Mouse (Mus musculus): Measurements from ENCODE around the gene Acy3. TPM values are rescaled to one million over a fixed set of nuclear protein-coding genes. Genes with fewer than 3 reads are reported as not detected.

Acy3 gene
- polyA plus RNA-seq (2015; fragmentation: Nextera tagmentation; extraction: Ambion mirVana) = 10.4 and 10.8 TPM in 2 replicates

DNA sequence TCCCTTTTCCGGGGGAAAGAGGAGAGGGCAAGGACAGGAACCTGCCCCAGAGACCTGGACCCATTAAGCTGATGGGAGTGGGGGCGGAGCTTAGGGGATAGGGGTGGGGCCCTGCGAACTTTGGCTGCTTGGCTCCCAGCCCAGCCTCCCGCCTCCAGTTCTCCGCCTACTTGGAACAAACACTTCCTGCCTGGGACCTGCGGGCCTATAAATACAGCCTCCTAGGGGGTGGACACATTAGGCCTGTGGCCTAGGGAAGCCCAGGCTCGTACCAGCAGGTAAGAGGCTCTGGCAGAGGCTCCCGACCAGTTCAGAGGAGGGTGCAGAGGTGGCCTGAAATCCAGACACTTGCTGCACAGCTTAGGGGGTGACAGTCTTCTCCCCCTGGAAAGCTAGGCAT lies at the start of gene Acy3:
Acy3 (plus strand) TSS at position 237 of the 400 bp plus-strand sequence.
- H3K9ac ChIP-seq = peak within 1 kb of the TSS; percentile 74
- peak; percentile 50; the same call in 1 of the 2 replicates for ATAC-seq (ENCODE audit: extremely low read depth, insufficient number of reproducible peaks, low FRiP score, low TSS enrichment)
- H3K27me3 ChIP-seq (replicated peaks) = 0 out of 2 replicates have a peak, but pooled peaks cover 1% of the 10 kb centered on the region
- peak within 1 kb of the TSS; percentile 53 for H3K4me2 ChIP-seq
- peak within 1 kb of the TSS; percentile 14; the same call in 1 of the 2 replicates for H3K4me3 ChIP-seq
- 7% methylated on average over 8 of the region's 8 CpGs for WGBS
- 0 out of 2 replicates have a peak, but pooled peaks cover 3% of the 10 kb centered on the region for H3K9me3 ChIP-seq
- peaks cover 40% of the 10 kb centered on the region for H3K4me1 ChIP-seq
- H3K27ac ChIP-seq (replicated peaks) = peak within 1 kb of the TSS; percentile 60
- peaks cover 4% of the 10 kb centered on the region; the same call in 1 of the 2 replicates for H3K36me3 ChIP-seq

DNA sequence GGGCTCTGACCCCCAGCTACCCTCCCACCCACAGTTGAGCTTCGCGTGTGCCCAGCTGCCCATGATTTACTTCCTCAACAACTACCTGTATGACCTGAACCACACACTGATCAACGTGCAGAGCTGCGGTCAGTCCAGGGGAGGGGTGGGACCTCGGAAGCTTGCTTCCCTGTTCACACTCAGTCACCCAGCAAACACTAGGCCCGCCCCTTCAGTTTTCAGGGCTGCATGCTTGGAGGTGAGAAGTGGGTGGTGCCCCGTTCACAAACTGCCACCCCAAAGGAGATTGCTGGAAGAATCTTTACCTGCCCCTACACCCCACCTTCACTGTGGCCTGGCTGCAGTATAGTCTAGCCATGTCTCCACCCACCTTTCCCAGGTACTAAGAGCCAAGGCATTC lies 44.1 kb upstream of the Acy3 start:
- no peak overlapping the region for H3K9ac ChIP-seq
- H3K36me3 ChIP-seq = no peaks in the 10 kb centered on the region
- no peak overlapping the region for H3K4me2 ChIP-seq
- 78% methylated on average over 7 of the region's 7 CpGs for WGBS
- H3K27ac ChIP-seq (replicated peaks) = no peak overlapping the region
- peaks cover 25% of the 10 kb centered on the region for H3K27me3 ChIP-seq (replicated peaks)
- peaks cover 12% of the 10 kb centered on the region for H3K4me1 ChIP-seq
- no peak overlapping the region for H3K4me3 ChIP-seq
- H3K9me3 ChIP-seq = no peaks in the 10 kb centered on the region
- no peak for ATAC-seq (ENCODE audit: extremely low read depth, insufficient number of reproducible peaks, low FRiP score, low TSS enrichment)

DNA sequence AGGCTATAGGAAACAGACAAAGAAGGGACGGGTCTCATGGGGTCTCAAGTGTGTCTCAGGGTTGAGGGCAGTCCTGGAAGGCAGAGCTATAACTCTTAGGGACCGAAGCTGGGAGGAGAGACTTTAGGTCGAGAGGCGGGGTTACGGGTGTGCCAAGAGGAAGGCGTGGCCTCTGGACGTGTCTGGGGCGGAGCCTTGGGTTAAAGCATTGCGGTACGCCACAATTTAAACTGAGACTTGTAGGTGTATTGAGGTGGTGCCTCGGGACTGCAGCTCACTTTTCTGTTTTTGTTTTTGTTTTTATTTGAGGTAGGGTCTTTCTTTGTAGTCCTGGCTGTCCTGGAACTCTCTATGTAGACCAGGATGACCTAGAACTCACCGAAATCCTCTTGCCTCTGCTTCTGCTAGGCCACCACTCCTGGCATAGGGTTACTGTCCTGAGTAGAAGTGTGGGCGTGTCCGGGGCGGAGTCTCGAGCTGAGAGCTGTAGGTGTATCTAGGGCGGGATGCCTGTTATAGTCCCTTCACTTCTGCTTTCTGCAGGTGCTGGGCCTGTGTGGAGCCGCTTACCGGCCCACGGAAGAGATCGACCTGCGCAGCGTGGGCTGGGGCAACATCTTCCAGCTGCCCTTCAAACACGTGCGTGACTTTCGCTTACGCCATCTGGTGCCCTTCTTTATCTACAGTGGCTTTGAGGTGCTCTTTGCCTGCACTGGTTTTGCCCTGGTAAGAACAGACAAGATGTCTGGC lies 43.2 kb upstream of the Acy3 start:
- no peak for ATAC-seq (ENCODE audit: extremely low read depth, insufficient number of reproducible peaks, low FRiP score, low TSS enrichment)
- peaks cover 25% of the 10 kb centered on the region for H3K27me3 ChIP-seq (replicated peaks)
- peak overlapping the region; percentile 65 for H3K4me2 ChIP-seq
- peak overlapping the region; percentile 40 for H3K4me3 ChIP-seq
- no peaks in the 10 kb centered on the region for H3K9me3 ChIP-seq
- WGBS = 15% methylated on average over 27 of the region's 27 CpGs
- no peaks in the 10 kb centered on the region for H3K36me3 ChIP-seq
- H3K9ac ChIP-seq = peak overlapping the region; percentile 40
- H3K4me1 ChIP-seq = peaks cover 12% of the 10 kb centered on the region
- H3K27ac ChIP-seq (replicated peaks) = no peak overlapping the region

DNA sequence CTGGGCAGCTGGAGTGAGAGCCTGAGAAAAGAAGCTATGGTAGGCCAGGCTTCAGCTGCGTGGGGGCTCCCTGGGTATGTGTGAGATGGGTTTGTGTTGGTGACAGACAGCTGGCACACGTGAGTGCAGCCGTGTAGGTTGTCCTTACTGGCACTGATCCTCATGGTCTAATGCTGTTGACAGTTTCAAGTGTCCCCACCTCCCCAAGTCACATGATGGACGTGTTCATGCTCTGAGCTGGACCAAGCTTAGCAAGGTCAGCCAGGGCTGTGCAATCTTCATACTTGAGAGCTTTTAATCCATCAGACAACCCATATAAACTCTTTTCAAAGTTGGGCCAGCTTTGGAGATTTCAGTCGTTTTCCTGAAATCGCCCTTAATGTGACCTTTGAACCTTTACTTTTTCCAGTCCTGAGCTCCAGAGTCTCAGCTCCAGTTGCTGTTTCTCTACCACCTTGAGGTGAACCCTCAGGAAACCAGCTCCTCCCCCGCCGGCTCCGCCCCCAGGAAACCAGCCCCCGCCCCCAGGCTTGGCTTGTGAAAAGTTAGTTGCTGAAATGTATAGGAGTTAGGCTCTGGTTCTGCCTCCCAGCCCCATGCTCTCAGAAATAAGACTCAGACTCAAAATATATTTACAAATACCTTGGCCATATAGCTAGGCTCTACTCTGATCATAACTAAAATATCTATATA lies 40.4 kb upstream of the Acy3 start:
- 20% methylated on average over 10 of the region's 10 CpGs for WGBS
- no peak overlapping the region for H3K4me3 ChIP-seq
- H3K4me1 ChIP-seq = peaks cover 12% of the 10 kb centered on the region
- H3K27ac ChIP-seq (replicated peaks) = peak overlapping the region; percentile 54
- H3K27me3 ChIP-seq (replicated peaks) = peaks cover 25% of the 10 kb centered on the region
- H3K4me2 ChIP-seq = 0 out of 2 replicates have a peak overlapping the region, but pooled peaks have one; percentile 11
- H3K9ac ChIP-seq = peak overlapping the region; percentile 58
- peak; percentile 32; the same call in 1 of the 2 replicates for ATAC-seq (ENCODE audit: extremely low read depth, insufficient number of reproducible peaks, low FRiP score, low TSS enrichment)
- H3K9me3 ChIP-seq = 0 out of 2 replicates have a peak, but pooled peaks cover 3% of the 10 kb centered on the region
- no peaks in the 10 kb centered on the region for H3K36me3 ChIP-seq

DNA sequence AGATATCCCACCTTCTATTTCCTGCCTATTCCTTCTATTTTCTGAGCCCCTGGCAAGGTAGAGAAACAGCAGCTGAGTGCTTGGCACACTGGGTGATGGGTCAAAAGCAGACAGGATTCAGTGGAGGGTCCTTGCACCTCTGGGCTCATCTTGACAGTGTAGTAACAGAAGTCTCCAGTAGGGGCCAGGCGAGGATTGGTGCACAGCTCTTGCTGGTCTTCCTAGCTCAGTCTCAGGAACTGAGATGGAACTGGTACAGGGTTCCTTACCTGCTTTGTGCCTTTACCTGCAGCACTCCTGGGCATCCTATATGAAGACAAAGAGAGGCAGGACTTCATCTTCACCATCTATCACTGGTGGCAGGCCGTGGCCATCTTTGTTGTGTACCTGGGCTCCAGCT lies 39.7 kb upstream of the Acy3 start:
- Histone ChIP-seq H3K4me2 (no peak overlapping the region), H3K9ac (no peak overlapping the region), H3K9me3 (0 out of 2 replicates have a peak, but pooled peaks cover 3% of the 10 kb centered on the region), H3K4me3 (no peak overlapping the region), H3K36me3 (no peaks in the 10 kb centered on the region), H3K4me1 (peaks cover 12% of the 10 kb centered on the region), H3K27ac (replicated peaks) (peak overlapping the region; percentile 54), H3K27me3 (replicated peaks) (peaks cover 25% of the 10 kb centered on the region)
- 17% methylated on average over 2 of the region's 2 CpGs for WGBS
- no peak for ATAC-seq (ENCODE audit: extremely low read depth, insufficient number of reproducible peaks, low FRiP score, low TSS enrichment)

DNA sequence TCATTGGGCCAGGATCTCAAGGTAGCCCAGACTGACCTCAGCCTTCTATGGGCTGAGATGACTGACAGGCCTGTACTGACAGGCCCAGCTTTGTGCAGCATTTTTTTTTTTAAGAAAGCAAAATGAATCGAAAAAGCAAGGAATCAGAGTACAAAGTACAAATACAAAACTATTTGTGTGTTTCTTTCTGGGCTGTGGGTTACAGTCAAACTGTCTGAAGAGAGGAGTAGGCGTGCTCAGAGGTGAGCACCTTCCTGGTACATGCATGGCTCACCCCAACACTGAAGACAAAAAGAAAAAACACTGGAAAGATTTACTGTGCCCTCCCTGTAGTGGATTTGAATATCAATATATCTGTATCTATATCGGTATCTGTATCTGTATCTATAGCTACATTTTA lies 38.6 kb upstream of the Acy3 start:
- H3K9me3 ChIP-seq = 0 out of 2 replicates have a peak, but pooled peaks cover 3% of the 10 kb centered on the region
- no peak overlapping the region for H3K9ac ChIP-seq
- no peaks in the 10 kb centered on the region for H3K36me3 ChIP-seq
- H3K27me3 ChIP-seq (replicated peaks) = peaks cover 16% of the 10 kb centered on the region
- WGBS = 76% methylated on average over 3 of the region's 3 CpGs
- no peak overlapping the region for H3K4me2 ChIP-seq
- peaks cover 12% of the 10 kb centered on the region for H3K4me1 ChIP-seq
- no peak overlapping the region for H3K27ac ChIP-seq (replicated peaks)
- ATAC-seq (ENCODE audit: extremely low read depth, insufficient number of reproducible peaks, low FRiP score, low TSS enrichment) = no peak
- H3K4me3 ChIP-seq = no peak overlapping the region

DNA sequence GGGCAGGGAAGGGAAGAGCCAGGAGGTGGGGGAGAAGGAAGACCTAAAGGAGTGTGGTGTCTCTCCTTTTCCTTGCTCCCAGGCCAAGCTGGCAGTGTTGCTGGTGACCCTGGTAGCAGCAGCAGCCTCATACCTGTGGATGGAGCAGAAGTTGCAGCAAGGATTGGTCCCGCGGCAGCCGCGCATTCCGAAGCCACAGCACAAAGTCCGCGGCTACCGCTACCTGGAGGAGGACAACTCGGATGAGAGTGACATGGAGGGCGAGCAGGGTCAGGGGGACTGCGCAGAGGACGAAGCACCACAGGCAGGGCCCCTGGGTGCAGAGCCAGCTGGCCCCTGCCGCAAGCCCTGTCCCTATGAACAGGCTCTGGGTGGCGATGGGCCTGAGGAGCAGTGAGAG lies 37.8 kb upstream of the Acy3 start:
- Histone ChIP-seq H3K27ac (replicated peaks) (no peak overlapping the region), H3K4me3 (no peak overlapping the region), H3K4me1 (peaks cover 12% of the 10 kb centered on the region), H3K36me3 (no peaks in the 10 kb centered on the region), H3K9me3 (0 out of 2 replicates have a peak, but pooled peaks cover 3% of the 10 kb centered on the region), H3K4me2 (no peak overlapping the region), H3K27me3 (replicated peaks) (peaks cover 9% of the 10 kb centered on the region), H3K9ac (no peak overlapping the region)
- no peak for ATAC-seq (ENCODE audit: extremely low read depth, insufficient number of reproducible peaks, low FRiP score, low TSS enrichment)
- 65% methylated on average over 14 of the region's 14 CpGs for WGBS

DNA sequence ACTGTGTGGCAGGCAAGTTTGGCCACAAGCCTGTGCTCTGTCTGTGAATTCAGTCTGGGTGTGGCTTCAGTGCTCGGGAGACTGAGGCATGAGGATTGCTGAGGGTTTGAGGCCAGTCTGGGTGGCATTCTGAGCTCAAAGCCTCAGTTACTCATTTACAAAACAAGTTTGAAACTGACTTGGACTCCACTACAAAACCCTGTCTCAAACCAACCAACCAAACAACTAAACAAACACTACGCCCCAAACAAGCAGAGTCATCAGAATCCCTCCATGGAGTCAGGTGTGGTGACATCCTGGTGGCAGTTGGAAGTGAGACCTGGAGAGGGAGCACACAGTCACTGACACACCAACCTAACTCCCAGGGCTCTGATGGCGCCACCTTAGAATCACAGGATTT lies 36.0 kb upstream of the Acy3 start:
- H3K4me2 ChIP-seq = no peak overlapping the region
- H3K9me3 ChIP-seq = 0 out of 2 replicates have a peak, but pooled peaks cover 3% of the 10 kb centered on the region
- no peak overlapping the region for H3K4me3 ChIP-seq
- H3K36me3 ChIP-seq = no peaks in the 10 kb centered on the region
- H3K27ac ChIP-seq (replicated peaks) = no peak overlapping the region
- no peak for ATAC-seq (ENCODE audit: extremely low read depth, insufficient number of reproducible peaks, low FRiP score, low TSS enrichment)
- H3K9ac ChIP-seq = no peak overlapping the region
- H3K27me3 ChIP-seq (replicated peaks) = peaks cover 6% of the 10 kb centered on the region; the same call in 1 of the 2 replicates
- H3K4me1 ChIP-seq = peaks cover 12% of the 10 kb centered on the region
- 80% methylated on average over 3 of the region's 3 CpGs for WGBS

DNA sequence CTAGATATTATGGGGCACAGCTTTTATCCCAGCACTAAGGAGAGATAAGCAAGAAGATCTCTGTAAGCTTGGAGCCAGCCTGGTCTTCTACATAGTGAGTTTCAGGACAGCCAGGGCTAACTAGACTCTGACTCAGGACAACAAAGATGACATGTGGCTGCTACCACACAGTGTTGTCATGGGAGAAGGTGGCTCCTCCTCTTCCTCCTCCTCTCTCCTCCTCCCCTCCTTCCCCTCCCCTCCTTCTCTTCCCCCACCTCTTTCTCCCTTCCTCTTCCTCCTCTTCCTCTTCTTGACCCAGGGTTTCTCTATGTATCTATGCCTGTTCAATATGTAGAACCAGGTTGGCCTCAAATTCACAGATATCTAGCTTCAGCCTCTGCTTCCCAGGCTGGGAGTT lies 34.9 kb upstream of the Acy3 start:
- peaks cover 6% of the 10 kb centered on the region; the same call in 1 of the 2 replicates for H3K27me3 ChIP-seq (replicated peaks)
- no peak overlapping the region for H3K9ac ChIP-seq

DNA sequence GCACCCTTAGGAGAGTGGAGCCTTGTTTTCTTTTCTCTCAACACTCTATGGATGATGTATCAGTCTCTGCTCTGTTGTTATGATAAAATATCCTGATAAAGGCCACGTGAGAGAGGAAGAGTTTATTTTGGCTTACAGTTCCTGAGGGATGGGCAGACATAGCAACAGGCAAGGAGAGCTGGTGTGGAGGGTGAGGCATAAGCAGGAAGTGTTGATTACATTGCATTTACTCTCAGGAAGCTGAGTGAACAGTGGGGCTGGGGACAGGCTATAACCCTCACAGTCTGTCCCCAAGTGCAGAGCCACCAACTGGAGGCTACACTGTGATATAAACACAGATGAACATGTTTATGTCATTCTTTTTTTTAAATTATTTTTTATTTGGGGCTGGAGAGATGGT lies 34.3 kb upstream of the Acy3 start:
- H3K27ac ChIP-seq (replicated peaks) = no peak overlapping the region
- H3K36me3 ChIP-seq = no peaks in the 10 kb centered on the region
- no peak overlapping the region for H3K4me3 ChIP-seq
- 14% methylated on average over 1 of the region's 1 CpGs for WGBS
- H3K9me3 ChIP-seq = 0 out of 2 replicates have a peak, but pooled peaks cover 3% of the 10 kb centered on the region
- ATAC-seq (ENCODE audit: extremely low read depth, insufficient number of reproducible peaks, low FRiP score, low TSS enrichment) = no peak
- H3K27me3 ChIP-seq (replicated peaks) = peaks cover 6% of the 10 kb centered on the region; the same call in 1 of the 2 replicates
- peaks cover 5% of the 10 kb centered on the region; the same call in 1 of the 2 replicates for H3K4me1 ChIP-seq
- no peak overlapping the region for H3K9ac ChIP-seq
- H3K4me2 ChIP-seq = no peak overlapping the region

More for the DNA sequence above, 34.9 kb upstream of the Acy3 start:
- Histone ChIP-seq H3K4me2 (no peak overlapping the region), H3K4me3 (no peak overlapping the region), H3K9me3 (0 out of 2 replicates have a peak, but pooled peaks cover 3% of the 10 kb centered on the region), H3K27ac (replicated peaks) (no peak overlapping the region), H3K4me1 (peaks cover 7% of the 10 kb centered on the region), H3K36me3 (no peaks in the 10 kb centered on the region)
- no peak for ATAC-seq (ENCODE audit: extremely low read depth, insufficient number of reproducible peaks, low FRiP score, low TSS enrichment)

DNA sequence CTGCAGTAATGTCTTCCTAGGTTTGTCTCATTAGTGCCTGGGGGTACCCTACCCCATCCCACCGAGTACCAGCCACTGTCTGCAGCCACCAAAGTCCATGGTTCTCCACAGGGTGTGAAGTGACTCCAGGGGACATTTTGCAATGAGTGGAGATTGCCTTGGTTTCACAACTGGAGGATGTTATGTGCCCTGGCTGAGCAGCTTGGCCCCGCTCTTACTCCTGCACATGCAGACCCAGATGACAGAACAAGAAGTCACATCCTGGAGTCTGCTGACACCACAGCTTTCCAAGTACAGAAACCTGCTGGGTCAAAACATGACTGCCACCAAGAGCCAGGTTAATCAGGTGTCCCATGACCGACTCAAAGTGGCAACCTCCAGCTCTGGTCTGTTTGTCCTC lies 31.3 kb upstream of the Acy3 start:
- no peak for ATAC-seq (ENCODE audit: extremely low read depth, insufficient number of reproducible peaks, low FRiP score, low TSS enrichment)
- 73% methylated on average over 3 of the region's 3 CpGs for WGBS
- peaks cover 5% of the 10 kb centered on the region; the same call in 1 of the 2 replicates for H3K4me1 ChIP-seq

More for the DNA sequence above, 31.3 kb upstream of the Acy3 start:
- H3K27ac ChIP-seq (replicated peaks) = no peak overlapping the region
- H3K9ac ChIP-seq = no peak overlapping the region
- H3K4me3 ChIP-seq = no peak overlapping the region
- 0 out of 2 replicates have a peak, but pooled peaks cover 3% of the 10 kb centered on the region for H3K9me3 ChIP-seq
- no peaks in the 10 kb centered on the region for H3K36me3 ChIP-seq
- H3K27me3 ChIP-seq (replicated peaks) = peaks cover 6% of the 10 kb centered on the region; the same call in 1 of the 2 replicates
- H3K4me2 ChIP-seq = no peak overlapping the region
